Comparison of ENCODE assay signal across 12 mouse cellular contexts in the genomic region with DNA sequence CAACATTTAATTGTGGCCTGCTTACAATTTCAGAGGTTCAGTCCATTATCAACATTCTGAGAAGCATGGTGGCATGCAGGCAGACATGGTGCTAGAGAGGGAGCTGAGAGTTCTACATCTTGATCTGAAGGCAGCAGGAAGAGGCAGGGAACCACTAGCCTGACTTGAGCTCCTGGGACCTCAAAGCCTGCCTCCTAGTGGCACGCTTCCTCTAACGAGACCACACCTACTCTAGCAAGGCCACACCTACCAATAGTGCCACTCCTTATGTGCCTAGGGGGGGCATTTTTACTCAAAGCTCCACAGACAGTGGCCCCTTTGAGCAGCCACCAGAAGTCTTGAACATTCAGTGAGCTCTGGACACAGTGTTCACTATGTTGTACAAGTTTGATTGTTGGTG.
DNase-seq lines count a peak whose midpoint lies in the region; ATAC-seq and TF ChIP-seq lines count a peak whose summit lies in the region.
"Had no signal": no experiment of that assay in that cellular context is flagged by ENCODE, and none has a peak within 500 bp of the region (broad histone marks: within the 10 kb centered on the region; RNA-seq: fewer than 3 reads in every experiment).

No protein-coding gene starts in this region.

- H3K36me3 ChIP-seq in heart, adult 2 months (ENCODE audit: control insufficient read depth, insufficient read depth, low read length) = no peaks in the 10 kb centered on the region
- no peaks in the 10 kb centered on the region for H3K36me3 ChIP-seq in liver, embryonic 14.5 days (replicated peaks; ENCODE audit: control insufficient read depth, insufficient read depth, low read depth)
- H3K36me3 ChIP-seq in stomach, postnatal 0 days (ENCODE audit: control insufficient read depth, insufficient read depth, low read length) = no peaks in the 10 kb centered on the region
- H3K36me3 ChIP-seq in limb, embryonic 10.5 days = no peaks in the 10 kb centered on the region
- H3K36me3 ChIP-seq in hindbrain, embryonic 14.5 days (replicated peaks; ENCODE audit: control insufficient read depth, insufficient read depth) = no peaks in the 10 kb centered on the region
- H3K36me3 ChIP-seq: limb, embryonic 13.5 days; midbrain, embryonic 13.5 days had no signal

- WGBS in heart, adult 2 months = 60% methylated on average over 2 of the region's 2 CpGs
- 26% methylated on average over 2 of the region's 2 CpGs for WGBS in liver, embryonic 14.5 days (ENCODE audit: insufficient replicate concordance)
- WGBS in stomach, postnatal 0 days = 60% methylated on average over 2 of the region's 2 CpGs
- 71% methylated on average over 2 of the region's 2 CpGs for WGBS in limb, embryonic 10.5 days
- 67% methylated on average over 2 of the region's 2 CpGs for WGBS in hindbrain, embryonic 14.5 days

- no peaks in the 10 kb centered on the region for H3K79me2 ChIP-seq in heart, adult 2 months (replicated peaks; ENCODE audit: control insufficient read depth, insufficient read depth, low read length)

- no peak for DNase-seq in heart, adult 2 months
- no peak for DNase-seq in heart, postnatal 14 days
- peak; percentile 35 to 37 for DNase-seq in spleen, adult 18-20 months
- no peak for DNase-seq in spleen, adult 12 weeks (ENCODE audit: low spot score)
- peak in 2 of 3 experiments; percentile 6 to 11 for DNase-seq in liver, embryonic 14.5 days (ENCODE audit: low read depth in 3 of 3, low spot score in 3 of 3)
- DNase-seq in stomach, postnatal 0 days (ENCODE audit: low spot score) = peak; percentile 18
- DNase-seq in limb, embryonic 10.5 days (ENCODE audit: low spot score) = no peak
- DNase-seq in hindbrain, embryonic 14.5 days (ENCODE audit: low spot score) = no peak
- DNase-seq: cerebellum, postnatal 14 days had no signal

- no peaks in the 10 kb centered on the region for H3K9me3 ChIP-seq in liver, embryonic 14.5 days (ENCODE audit: control insufficient read depth, low read length)
- H3K9me3 ChIP-seq in stomach, postnatal 0 days (ENCODE audit: control insufficient read depth, low read length) = no peaks in the 10 kb centered on the region
- no peaks in the 10 kb centered on the region for H3K9me3 ChIP-seq in limb, embryonic 10.5 days (replicated peaks)
- H3K9me3 ChIP-seq in hindbrain, embryonic 14.5 days (ENCODE audit: control insufficient read depth, low read length) = no peaks in the 10 kb centered on the region
- H3K9me3 ChIP-seq: midbrain, embryonic 13.5 days had no signal

- H3K27me3 ChIP-seq in heart, adult 2 months (ENCODE audit: control insufficient read depth, insufficient read depth, low read length) = no peaks in the 10 kb centered on the region
- no peaks in the 10 kb centered on the region for H3K27me3 ChIP-seq in liver, embryonic 14.5 days (ENCODE audit: control insufficient read depth, insufficient read depth, low read length)
- H3K27me3 ChIP-seq in stomach, postnatal 0 days (ENCODE audit: control insufficient read depth, insufficient read depth, low read length) = no peaks in the 10 kb centered on the region
- H3K27me3 ChIP-seq in limb, embryonic 10.5 days (ENCODE audit: low read depth, poor library complexity, severe bottlenecking) = no peaks in the 10 kb centered on the region
- H3K27me3 ChIP-seq in hindbrain, embryonic 14.5 days (ENCODE audit: control insufficient read depth, insufficient read depth, low read length) = no peaks in the 10 kb centered on the region
- H3K27me3 ChIP-seq: limb, embryonic 13.5 days; midbrain, embryonic 13.5 days had no signal

- no peak overlapping the region for H3K9ac ChIP-seq in heart, adult 2 months (ENCODE audit: low read depth, low read length)
- H3K9ac ChIP-seq in liver, embryonic 14.5 days (replicated peaks) = no peak overlapping the region
- H3K9ac ChIP-seq in stomach, postnatal 0 days (ENCODE audit: low read length) = no peak overlapping the region
- H3K9ac ChIP-seq in hindbrain, embryonic 14.5 days = no peak overlapping the region
- H3K9ac ChIP-seq: limb, embryonic 13.5 days; midbrain, embryonic 13.5 days had no signal

- TF ChIP-seq EP300 in heart, adult 2 months (IDR thresholded peaks at IDR 0.05; ENCODE audit: insufficient read depth, low read depth, low read length) = no peak
- TF ChIP-seq EP300 in liver, embryonic 14.5 days (IDR thresholded peaks at IDR 0.05; ENCODE audit: low read depth) = no peak
- no peak for TF ChIP-seq EP300 in stomach, postnatal 0 days (optimal IDR thresholded peaks at IDR 0.05)

- ATAC-seq in liver, embryonic 14.5 days (ENCODE audit: insufficient read depth) = peak; percentile 43; the same call in 1 of the 2 replicates
- no peak for ATAC-seq in stomach, postnatal 0 days (ENCODE audit: low FRiP score, low TSS enrichment)
- no peak for ATAC-seq in hindbrain, embryonic 14.5 days (ENCODE audit: low FRiP score)
- ATAC-seq: CD4-positive, CD25-positive, alpha-beta regulatory T cell, adult 4 months; midbrain, embryonic 13.5 days had no signal

- H3K4me1 ChIP-seq in heart, adult 2 months (ENCODE audit: control insufficient read depth, insufficient read depth, low read length) = no peaks in the 10 kb centered on the region; the same call in 1 of the 2 replicates
- no peaks in the 10 kb centered on the region for H3K4me1 ChIP-seq in liver, embryonic 14.5 days (replicated peaks; ENCODE audit: control insufficient read depth in 2 of 2, insufficient read depth in 2 of 2, low read length in 1 of 2)
- H3K4me1 ChIP-seq in stomach, postnatal 0 days (replicated peaks; ENCODE audit: control insufficient read depth, insufficient read depth) = no peaks in the 10 kb centered on the region
- peaks cover 9% of the 10 kb centered on the region for H3K4me1 ChIP-seq in limb, embryonic 10.5 days
- H3K4me1 ChIP-seq in hindbrain, embryonic 14.5 days (replicated peaks; ENCODE audit: control insufficient read depth, insufficient read depth, low read length) = no peaks in the 10 kb centered on the region

- no peak for TF ChIP-seq POLR2A in heart, adult 2 months (IDR thresholded peaks at IDR 0.05; ENCODE audit: insufficient read depth, low read depth, low read length)

- no peak overlapping the region for H3K4me3 ChIP-seq in heart, adult 2 months
- no peak overlapping the region for H3K4me3 ChIP-seq in liver, embryonic 14.5 days (ENCODE audit: insufficient read depth in 1 of 2, low read depth in 2 of 2, low read length in 2 of 2)
- no peak overlapping the region for H3K4me3 ChIP-seq in stomach, postnatal 0 days (ENCODE audit: low read depth, low read length)
- H3K4me3 ChIP-seq in limb, embryonic 10.5 days = no peak overlapping the region
- no peak overlapping the region for H3K4me3 ChIP-seq in hindbrain, embryonic 14.5 days (replicated peaks; ENCODE audit: low read length)
- H3K4me3 ChIP-seq: limb, embryonic 13.5 days; midbrain, embryonic 13.5 days had no signal

- intact Hi-C loops in heart, adult 2 months (cut with DNase I) = loop anchor here (10.0 kb wide), 1 partner anchor 314 kb away; no protein-coding TSS in a partner anchor
- intact Hi-C loops in heart, postnatal 14 days (cut with DNase I) = loop anchor here (5.0 kb wide), 1 partner anchor 167 kb away; the partner anchor contains the start of gene Ackr3

- H3K27ac ChIP-seq in heart, adult 2 months = no peak overlapping the region
- H3K27ac ChIP-seq in liver, embryonic 14.5 days = no peak overlapping the region
- no peak overlapping the region for H3K27ac ChIP-seq in stomach, postnatal 0 days (replicated peaks)
- H3K27ac ChIP-seq in limb, embryonic 10.5 days = no peak overlapping the region
- no peak overlapping the region for H3K27ac ChIP-seq in hindbrain, embryonic 14.5 days
- H3K27ac ChIP-seq: limb, embryonic 13.5 days; midbrain, embryonic 13.5 days had no signal

- H3K4me2 ChIP-seq in liver, embryonic 14.5 days (ENCODE audit: low read depth) = no peak overlapping the region
- H3K4me2 ChIP-seq in stomach, postnatal 0 days (replicated peaks; ENCODE audit: low read depth) = no peak overlapping the region
- no peak overlapping the region for H3K4me2 ChIP-seq in hindbrain, embryonic 14.5 days (replicated peaks)
- H3K4me2 ChIP-seq: limb, embryonic 13.5 days; midbrain, embryonic 13.5 days had no signal

- TF ChIP-seq CTCF in heart, adult 2 months (IDR thresholded peaks at IDR 0.05) = peak; percentile 34
- TF ChIP-seq CTCF in liver, embryonic 14.5 days (IDR thresholded peaks at IDR 0.05; ENCODE audit: low read depth) = peak; percentile 59
- TF ChIP-seq CTCF in stomach, postnatal 0 days (IDR thresholded peaks at IDR 0.05; ENCODE audit: low read depth) = peak; percentile 43

Comparison
In these comparisons a context has a peak if more than half of its experiments do, and no peak if none do; other contexts are left out.
1. DNase-seq: peak in spleen, adult 18-20 months (2 of 2), liver, embryonic 14.5 days (2 of 3) and stomach, postnatal 0 days (single experiment); none in heart, adult 2 months (0 of 2), heart, postnatal 14 days (0 of 2), spleen, adult 12 weeks (single experiment), limb, embryonic 10.5 days (single experiment) and hindbrain, embryonic 14.5 days (single experiment).
2. Peak in every context shown above with its lines, with median percentiles within 50 percentile points of each other: CTCF ChIP-seq.